Mouse (Mus musculus) ES-CJ7 (cell line): ENCODE results near the gene Rusc2.

Experiments used
- DNase-seq: peaks from one replicate; pipeline ENCODE4 v3.0.0; 2011; ENCODE audit warnings: low read depth, low spot score

The Rusc2 gene

DNA sequence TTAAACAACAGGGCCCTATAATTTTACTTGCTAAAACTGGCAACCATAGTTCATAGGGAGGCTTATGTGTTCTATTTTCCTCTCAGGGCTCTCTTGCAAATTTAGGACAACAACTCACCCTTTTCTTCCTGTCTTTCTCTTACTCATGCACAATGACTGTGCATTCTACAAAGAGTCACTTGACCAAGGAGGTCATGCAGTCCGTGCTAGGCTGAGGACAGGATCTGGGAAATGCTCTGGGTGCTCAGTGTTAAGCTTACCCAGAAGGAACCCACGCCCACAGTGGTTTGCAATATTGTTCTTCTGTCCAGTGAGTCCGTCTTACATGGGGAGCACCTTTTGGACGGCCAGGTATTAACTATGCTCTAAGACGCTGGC, 2.3 kb downstream of the Rusc2 start:
- DNase-seq: no peak

DNA sequence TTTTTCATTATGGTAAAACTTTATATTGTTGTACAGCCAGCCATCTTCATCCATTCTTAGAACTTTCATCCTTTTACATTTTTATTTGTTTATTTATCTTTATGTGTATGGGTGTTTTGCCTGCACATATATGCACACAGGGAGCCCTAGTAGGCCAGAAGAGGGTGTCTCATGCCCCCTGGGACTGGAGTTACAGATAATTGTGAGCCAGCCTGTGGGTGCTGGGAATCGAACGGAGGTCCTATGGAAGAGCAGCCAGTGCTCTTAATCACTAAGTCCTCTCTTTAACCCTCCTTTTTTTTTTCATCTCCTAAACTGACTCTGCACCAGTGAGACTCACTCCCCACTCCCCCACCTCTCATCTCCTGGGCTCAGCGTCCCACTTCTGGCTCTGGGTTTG, 2.8 kb downstream of the Rusc2 start:
- no peak for DNase-seq

DNA sequence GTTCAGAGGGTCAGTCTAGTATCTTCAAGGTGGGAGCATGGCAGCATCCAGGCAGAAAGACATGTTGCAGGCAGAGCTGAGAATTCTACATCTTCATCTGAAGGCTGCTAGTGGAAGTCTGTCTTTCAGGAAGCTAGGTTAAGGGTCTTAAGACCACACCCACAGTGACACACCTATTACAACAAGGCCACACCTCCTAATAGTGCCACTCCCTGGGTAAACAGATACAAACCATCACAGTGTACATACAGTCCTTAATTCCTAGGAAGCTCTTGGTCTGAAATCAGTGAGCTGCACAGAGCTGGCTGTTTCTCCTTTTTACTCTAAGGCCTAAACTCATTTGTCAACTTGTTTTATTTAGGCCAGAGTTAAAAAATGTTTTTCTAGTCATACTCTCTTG, 5.2 kb downstream of the Rusc2 start:
- DNase-seq: peak; percentile 34

DNA sequence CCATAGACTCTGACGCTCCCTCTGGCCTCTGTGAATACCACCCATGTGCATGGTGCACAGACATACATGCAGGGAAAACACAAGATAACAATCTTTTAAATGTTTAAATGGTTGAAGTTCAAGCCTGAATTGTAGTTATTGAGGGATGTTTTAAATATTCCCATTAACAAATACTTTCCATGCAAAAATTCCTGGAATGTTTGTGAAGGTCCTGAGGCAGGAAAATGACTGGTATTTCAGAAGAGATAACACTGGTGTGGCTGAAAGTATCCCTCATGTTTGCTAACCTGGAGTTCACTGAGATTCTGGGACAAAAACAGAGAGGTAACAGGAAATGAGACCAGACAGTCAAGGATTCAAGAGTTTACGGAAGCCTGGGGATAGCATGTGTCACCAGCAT, 7.6 kb downstream of the Rusc2 start:
- DNase-seq: no peak

DNA sequence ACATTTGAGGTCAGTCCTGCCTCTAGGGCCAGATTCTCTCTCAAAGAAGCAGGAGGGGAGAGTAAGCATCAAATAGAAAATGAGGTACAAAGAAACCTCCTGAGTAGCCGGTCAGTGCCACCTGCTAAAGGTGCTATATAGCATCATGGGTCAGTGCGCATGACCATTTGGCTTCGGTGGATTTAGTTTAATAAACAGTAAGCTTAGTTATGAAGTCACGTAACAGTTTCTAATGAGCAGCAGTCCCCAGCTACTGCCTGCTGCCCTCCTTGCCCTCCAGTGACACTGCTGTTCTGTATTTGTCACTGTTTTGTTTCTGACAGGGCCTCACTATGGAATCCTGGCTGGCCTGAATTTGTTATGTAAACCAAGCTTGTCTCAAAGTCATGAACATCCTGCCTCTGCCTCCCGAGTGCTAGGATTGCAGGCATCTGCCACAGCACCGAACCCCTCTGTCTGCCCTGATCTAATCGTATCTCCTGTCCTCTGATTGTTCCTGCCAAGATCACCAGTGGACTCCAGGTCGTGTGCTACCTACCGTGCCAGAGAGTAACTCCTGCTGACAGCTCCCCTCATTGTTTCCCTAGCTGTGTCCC, 8.2 kb downstream of the Rusc2 start:
- DNase-seq: no peak

DNA sequence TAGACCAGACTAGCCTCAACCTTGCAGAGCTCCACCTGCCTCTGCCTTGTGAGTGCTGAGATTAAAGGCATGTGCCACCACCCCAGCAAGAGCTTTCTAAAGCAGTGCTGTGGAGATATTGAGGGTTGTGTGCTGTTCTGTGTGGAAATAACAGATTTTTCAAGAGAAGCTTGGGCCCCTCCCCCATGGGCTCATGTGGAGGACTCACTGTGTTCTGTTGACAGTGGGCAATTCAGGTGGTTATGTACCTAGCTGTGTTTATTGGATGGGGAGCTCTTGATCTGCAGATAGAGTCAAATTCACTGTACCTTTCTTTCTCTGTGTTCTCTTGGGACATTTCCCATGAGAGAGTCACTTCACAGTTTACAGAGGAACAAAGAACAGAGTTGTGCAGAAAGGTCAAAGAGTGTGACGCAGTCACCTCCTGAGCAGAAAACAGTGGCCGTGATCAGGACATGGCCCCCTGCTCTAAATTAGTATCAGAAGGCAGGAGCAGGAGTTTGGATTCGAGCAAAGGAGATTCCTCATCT, 9.8 kb downstream of the Rusc2 start:
- DNase-seq: no peak

DNA sequence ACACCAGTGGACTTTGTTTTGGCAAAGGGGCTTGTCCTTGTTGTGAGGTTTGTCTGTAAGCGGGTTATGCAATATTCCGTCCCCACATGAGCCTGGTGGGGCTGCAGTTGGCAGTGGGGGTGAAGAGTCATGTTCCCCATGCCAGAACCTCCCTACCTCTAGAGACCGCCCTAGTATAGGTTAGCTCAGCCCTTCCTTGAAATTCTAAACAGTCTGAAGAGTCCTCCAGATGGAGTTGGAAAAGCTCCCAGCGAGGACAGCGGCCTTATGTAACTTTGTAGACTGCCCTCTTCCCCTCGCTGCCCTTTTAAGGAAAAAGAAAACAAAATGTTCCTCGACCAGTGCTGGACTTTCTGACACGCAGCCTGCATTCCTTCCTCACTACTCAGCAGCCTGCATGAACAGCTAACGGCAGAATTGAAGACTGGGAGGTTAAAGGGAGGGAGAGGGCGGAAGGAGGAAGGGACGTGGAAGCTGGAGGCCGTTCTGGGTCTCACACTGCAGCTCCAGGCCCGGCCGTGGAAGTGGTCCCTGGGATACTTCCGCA, 12.6 kb downstream of the Rusc2 start:
- DNase-seq: no peak

DNA sequence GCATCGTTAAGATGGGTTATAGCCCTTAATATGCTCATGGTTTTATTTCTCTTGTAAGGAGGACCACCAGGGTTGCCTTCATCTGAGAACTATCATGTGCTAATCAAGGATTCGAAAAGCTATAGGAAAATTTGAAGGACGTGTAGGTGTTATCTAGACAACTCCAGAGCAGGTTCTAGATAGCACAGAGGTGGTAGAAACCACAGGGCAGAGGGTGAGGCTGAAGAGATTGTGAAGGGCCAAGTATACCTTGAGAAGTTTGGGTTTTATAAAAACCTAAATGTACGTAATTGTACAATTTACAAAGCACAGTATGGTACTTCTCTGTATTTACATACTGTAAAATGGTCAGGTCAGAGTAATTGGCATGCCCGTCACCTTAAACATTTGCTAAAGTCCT, 13.4 kb downstream of the Rusc2 start:
- DNase-seq: no peak

DNA sequence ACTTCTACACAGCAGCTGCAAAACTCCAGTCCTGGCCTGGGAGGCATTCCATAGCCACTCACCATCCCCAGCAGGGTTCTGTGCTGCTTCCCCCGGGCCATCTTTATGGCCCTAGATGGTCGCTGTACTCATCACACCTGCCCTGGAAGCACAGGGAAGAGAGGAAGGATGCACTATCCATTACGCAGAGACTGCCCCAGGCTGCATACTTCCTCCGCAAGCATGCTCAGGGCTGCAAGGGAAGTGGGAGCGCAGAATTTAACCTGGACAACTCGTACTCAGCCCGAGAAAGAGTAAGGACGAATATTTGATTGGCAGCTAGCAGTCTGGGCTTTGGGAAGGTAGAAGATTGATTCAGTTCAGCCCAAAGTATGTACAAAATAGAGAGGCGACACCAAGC, 14.1 kb downstream of the Rusc2 start:
- DNase-seq: no peak

DNA sequence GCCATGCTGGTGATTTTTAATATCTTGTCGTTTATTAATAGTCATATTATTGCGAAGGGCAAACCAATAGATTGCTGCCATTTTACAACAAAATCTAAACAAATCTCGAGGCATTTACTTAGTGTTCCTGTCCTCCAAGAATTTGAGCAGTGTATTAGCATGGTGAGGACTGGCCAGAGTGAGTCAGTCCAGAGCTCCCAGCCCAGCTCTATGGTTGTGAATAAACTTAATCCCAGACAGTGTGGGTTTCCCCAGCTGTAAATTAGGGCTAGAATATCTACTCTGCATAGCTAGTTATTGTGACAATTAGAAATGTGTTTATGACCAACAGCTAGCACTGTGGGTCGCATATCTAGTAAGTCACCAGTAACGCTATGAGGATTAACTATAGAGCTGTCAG, 14.6 kb downstream of the Rusc2 start:
- no peak for DNase-seq

DNA sequence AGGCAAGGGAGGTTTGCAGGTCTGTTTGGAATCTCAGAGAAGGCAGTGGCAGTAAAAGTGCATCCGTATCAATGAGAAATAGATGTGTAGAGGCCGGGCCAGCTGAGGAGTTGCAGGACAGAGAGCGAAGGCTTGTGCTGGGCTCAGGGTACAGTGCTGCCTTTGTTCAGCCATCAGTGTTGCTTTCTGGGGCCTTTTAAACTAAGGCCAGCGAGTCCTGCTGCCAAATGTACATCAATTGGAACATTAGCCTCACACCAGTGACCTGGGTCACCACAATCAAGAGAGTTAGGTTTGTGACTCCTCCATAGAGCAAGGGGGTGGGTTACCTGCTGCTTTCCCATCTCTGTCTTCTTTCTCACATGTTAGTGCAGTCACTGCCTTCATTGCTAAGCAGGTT, 16.2 kb downstream of the Rusc2 start:
- no peak for DNase-seq

DNA sequence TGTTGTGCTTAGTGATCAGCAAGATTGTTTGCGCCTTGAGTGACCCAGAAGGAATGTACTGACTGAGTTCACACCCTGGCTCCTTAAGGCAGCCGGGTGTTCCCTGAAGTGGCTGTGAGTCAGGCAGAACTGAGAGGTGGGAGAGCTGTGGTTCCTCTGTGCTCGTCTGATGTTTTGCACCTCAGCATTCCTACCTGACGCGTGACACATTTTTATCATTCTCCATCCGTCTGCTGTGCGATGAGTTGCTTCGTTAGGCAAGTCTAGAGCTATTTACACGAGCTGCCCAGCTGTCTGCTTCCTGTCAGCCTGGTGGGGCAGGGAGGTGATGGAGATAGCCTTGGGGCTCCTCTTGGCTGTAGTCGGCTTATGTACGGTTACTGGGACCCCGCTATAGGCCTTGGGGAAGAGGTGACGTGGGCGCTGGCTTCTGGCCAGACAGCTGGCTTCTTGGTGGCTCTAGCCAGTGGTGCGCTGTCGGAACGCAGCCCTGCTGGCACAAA, 17.1 kb downstream of the Rusc2 start:
- DNase-seq: peak; percentile 70

DNA sequence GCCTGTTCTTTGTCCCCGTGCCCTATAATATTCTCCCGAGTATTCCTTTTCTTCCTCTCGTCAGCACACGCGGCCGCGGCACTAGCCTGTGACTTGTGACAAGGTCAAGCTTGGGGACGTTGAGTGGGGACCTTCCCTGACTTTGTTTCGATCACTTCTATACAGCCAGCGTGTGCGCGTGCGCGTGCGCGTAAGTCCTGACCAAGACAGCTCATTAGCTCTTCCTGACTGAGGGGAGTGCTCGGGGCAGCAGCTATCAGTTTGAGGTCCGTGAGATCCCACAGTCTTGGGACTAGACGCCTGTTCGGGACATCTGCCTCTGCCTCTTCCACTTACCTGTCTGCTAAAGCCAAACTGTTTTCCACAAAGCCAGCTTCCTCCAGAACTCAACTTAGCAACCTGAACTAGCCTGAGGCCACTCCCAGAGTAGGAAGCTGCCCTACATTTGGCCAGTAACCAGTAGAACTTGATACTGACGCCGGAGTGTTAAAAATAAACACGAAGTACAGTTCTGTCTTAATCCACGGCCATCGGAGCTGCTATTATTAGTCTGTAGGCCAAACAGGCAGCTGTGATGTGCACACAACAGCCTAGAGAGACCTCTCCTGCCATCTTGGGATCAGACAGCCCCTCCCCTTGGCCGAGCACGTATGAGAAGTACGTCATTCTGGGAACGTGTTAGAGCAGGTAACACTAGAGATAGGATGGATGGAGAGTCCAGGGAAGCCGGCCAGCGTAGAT, 17.8 kb downstream of the Rusc2 start:
- DNase-seq: no peak

DNA sequence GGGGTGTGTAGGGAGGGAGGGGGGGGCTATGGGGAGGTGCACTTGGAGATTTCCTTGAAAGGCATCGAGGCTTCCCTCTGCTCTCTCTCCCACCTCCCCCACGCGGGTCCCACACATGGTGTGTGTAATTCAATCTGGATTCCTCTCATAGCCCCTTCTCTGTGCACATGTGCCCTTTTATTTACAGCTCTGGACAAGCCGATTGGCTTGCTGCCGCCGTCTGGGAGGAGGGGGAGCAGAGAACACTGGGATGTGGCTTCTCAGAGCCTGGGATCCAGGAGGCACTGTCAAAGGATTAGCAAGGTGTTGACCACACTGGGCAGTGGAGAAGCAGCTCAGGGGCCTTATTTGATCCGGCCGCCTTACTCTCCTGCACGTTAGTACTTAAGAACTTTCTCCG, 19.2 kb downstream of the Rusc2 start:
- DNase-seq: no peak

DNA sequence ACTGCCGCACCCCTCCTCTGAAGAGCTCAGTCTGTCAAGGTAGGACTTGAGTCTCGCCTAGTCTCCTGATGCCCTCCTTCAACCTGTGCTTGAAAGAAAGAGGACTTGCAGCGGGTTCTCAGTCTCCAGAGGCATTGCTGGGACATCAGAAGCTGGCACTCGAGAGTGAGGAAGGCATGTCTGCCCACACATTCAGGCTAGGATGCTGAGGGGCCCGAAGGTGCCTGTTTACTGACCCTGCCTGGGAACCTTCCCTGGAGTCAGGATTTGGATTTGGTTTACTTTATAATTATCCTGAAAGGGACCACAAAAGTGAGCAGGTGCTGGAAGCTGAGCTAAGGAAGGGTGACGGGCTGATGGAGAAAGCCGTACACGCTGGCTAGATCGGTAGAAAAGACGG, 19.7 kb downstream of the Rusc2 start:
- no peak for DNase-seq

DNA sequence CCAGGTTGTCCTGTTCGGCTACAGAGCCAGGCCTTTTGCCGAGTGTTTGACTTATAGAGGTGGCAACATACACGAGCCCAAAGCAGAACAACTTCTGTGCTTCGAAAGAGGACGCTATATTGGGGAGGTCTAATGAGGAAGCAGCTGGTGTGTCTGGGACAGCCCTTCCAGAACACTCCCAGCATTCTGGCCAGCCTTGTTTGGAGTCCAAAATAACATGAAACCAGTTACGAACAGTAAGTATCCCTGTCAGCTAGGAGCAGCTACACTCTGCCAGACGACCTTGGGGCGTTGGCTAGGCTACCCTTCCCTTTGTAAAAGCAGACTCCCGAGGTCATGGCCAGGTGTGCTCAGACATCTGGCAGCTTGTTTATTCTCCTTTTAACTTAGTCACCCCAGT, 20.4 kb downstream of the Rusc2 start:
- no peak for DNase-seq

DNA sequence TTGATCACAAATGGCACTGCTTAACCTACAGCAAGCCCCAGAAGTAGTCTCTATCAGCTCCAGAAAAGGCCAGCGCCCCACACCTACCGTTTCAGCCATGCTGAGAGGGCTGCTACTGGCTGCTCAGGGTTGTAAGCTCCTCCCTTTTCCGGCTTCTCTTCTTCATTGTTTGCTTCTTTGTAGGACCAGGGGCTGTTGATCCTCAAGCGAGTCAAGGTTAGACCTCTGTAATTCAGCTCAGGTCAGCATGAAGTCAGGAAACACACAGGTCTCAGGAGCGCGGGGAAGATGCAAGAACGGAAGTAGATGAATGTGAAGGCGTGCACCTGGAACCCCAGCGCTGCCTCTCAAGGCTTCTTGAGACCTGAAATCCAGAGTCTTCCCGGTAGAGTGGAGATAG, 22.9 kb downstream of the Rusc2 start:
- peak; percentile 56 for DNase-seq

DNA sequence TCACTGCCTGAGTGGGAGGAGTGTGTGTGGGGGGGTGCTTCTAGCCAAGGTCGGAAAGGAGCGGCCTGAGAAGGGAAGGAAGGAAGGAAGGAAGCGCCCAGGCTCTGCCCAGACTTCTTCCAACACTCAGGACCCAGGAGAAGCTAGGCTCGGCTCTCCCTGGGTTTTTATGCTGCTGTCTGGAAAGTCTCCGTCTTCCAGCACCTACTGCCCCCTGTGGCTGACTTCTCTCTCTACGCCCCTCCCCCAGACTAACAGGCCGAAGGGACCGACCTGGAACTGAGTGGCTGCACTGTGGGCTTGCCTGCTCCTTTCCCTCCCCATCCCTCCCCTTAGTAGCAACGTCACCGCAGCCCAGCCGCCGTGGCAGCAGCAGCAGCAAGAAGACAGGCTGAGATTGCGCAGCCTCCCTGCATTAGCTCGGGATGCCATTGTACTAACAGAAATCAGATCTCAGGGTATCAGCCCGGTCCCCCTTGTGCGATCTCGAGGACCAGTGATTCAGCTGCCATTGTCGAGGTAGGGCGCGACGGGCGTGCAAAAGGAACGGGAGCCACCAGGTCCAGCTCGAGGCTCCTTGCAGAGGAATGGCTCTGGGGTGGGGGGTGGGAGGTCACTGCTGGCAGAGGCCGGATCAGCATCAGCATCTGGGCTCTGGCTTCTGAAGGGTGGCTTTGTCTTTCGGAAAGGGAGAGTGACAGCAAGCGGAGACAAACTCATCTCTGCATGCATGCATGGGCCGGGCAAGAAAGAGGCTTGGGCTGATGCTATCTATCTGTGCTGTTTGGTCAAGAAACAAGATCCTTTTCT, 24.6 kb downstream of the Rusc2 start:
- peak; percentile 92 for DNase-seq

DNA sequence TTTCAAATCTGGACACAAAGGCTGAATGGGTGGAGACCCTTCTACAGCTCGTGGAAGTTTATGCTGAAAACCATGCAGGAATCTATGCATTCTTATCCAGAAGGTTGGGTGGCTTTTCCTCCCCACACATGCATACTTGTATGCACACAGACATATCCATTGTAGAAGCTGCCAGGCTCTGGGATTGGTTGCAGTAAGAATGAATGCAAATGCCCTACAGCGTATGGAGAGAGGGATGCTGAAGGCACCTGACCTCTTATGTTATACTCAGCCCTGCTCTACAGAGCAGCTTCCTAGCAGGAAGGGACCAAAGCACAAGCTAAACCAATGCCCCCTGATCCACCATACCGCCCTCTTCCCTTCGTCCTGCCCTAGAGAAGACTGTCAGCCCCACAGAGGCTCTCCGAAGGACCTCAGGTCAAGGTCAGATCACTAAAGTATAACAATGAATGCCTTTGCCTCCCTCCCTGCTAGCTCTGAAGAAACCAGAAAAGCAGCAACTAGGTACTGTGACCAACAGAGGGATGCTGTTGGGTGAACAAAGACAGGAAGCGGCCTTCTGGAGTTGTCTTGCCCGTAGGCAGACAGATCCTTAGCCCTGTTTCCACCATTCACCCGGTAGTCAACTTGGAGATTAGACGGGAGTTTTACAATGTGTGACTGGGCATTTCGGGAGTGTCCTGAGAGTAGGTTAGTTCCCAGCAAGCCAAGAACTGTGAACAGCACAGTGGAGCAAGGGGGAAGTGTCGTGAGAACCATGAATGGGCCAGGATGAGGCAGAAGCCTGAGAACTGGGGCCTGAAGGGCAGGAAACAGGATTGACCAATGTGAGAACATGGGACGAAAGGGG, 25.5 kb downstream of the Rusc2 start:
- DNase-seq: peak; percentile 74

DNA sequence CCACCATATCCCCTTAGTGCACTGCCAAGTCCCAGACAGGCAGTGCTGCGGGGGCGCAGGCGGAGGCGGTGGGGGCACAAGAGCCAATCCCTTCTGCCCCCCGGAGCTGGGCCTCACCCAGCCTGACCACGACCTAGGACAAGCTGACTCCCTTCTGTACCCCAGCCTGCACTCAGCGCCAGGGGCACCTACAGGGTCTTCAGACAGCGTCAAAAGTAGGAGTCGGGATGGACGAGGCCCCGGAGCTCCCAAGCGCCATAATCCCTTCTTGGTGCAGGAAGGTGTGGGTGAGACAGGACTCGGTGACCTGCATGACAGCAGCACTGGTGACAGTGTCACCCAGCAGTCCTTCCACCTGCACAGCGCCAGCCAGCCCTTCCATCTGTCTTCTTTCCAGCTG, 33.0 kb downstream of the Rusc2 start:
- no peak for DNase-seq
